Mouse (Mus musculus): ENCODE measurements around the gene Cplx1. TPM values are rescaled to one million over a fixed set of nuclear protein-coding genes. Genes with fewer than 3 reads are reported as not detected.
A peak's percentile ranks its signal among the peaks of the same experiment; 100 is the strongest.

Cplx1 gene
- total RNA-seq (2014; fragmentation: Nextera tagmentation) (not detected in 2 replicates), total RNA-seq (2017) (0.05 and 0.06 TPM in 2 replicates), polyA plus RNA-seq (2012) (not detected in 2 replicates)

DNA sequence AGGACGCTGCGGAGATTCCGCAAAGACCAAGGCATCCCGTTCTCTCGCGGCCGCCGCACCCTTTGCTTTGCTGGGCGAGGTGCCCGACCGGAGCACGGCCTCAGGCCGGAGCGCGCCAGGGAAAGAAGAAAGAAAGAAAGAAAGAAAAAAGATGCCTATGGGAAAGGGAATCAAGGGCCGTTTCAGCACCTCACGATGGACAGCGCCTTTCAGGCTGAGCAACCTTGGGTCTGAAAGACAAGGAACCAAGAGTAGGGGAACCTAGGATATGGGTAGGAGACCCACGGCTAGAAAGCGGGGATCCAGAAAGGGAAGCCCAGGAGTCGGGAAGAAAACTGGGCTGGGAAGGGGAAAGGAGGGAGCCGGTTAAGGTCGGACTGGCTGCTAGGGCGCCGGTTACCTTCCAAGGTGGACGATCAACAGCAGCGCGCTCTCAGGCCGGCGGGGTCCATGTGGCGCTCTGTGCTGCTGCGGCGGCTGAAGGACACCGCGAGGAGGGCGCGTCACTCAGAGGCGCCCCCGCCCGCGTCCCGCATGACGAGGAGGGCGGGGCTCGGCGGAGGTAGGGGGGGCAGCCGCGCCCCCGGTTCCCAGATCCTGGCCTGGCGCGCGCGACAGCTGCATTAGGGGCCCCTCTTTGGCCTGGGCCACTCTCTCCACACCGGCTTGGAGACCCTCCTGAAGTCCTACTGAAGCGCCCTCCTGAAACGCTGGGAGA is at the start of gene Cplx1:
Gene Cplx1, minus strand, starts transcription at position 536 of the 718 bp plus-strand sequence.
- ATAC-seq (ENCODE audit: extremely low read depth, insufficient number of reproducible peaks, low FRiP score, poor library complexity, severe bottlenecking): no peak
- Histone ChIP-seq H3K9me3 (replicated peaks) (no peaks in the 10 kb centered on the region), H3K36me3 (replicated peaks) (no peaks in the 10 kb centered on the region), H3K4me3 (ENCODE audit: low read depth, low read length) (no peak within 1 kb of the TSS), H3K4me1 (ENCODE audit: insufficient read depth, low read depth, low read length) (no peaks in the 10 kb centered on the region), H3K27me3 (ENCODE audit: insufficient read depth, low read length) (peaks cover 25% of the 10 kb centered on the region; the same call in 1 of the 2 replicates)
- TF ChIP-seq POLR2AphosphoS5 (IDR thresholded peaks at IDR 0.05; ENCODE audit: insufficient replicate concordance, low read depth, low read length) (no peak), GATA1 (IDR thresholded peaks at IDR 0.05; ENCODE audit: borderline replicate concordance, low read length) (no peak), CTCF (IDR thresholded peaks at IDR 0.05; ENCODE audit: low read depth, low read length) (no peak), GATA2 (IDR thresholded peaks at IDR 0.05; ENCODE audit: borderline replicate concordance, low read depth, low read length) (no peak), TAL1 (conservative IDR thresholded peaks at IDR 0.05; ENCODE audit: low read depth, low read length) (no peak)
- DNase-seq (ENCODE audit: low spot score): peak; percentile 33

DNA sequence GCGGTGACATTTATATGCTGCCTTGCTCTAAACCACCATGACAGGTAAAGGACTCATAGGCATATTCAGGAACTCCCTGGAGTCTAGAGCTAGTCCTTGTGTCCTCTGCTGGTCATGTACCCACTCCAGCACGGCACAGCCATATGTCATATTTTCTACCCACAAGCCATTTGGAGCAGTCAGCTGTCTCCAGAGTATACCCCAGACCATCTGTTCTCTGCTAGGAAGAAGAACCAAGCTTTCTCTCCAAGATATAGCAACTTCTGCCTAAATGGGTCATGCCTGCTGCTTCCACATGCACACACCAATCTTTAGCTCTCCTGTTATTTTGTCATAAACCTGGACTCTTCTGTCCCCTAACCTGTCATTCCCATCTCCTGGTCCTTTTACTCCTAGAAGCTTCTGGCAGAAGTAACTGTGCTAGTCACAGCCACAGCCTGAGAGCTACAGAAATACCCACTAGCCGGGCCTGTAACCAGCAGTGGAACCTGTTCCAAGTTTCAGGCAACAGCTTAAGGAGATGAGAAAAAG is 31.6 kb upstream of the Cplx1 start:
- Histone ChIP-seq H3K27me3 (ENCODE audit: insufficient read depth, low read length) (no peaks in the 10 kb centered on the region), H3K4me3 (ENCODE audit: low read depth, low read length) (no peak overlapping the region), H3K36me3 (replicated peaks) (peaks cover 92% of the 10 kb centered on the region), H3K9me3 (replicated peaks) (no peaks in the 10 kb centered on the region), H3K4me1 (ENCODE audit: insufficient read depth, low read depth, low read length) (no peaks in the 10 kb centered on the region)
- DNase-seq (ENCODE audit: low spot score): no peak
- ATAC-seq (ENCODE audit: extremely low read depth, insufficient number of reproducible peaks, low FRiP score, poor library complexity, severe bottlenecking): no peak
- TF ChIP-seq CTCF (IDR thresholded peaks at IDR 0.05; ENCODE audit: low read depth, low read length) (no peak), GATA2 (IDR thresholded peaks at IDR 0.05; ENCODE audit: borderline replicate concordance, low read depth, low read length) (no peak), POLR2AphosphoS5 (IDR thresholded peaks at IDR 0.05; ENCODE audit: insufficient replicate concordance, low read depth, low read length) (no peak), GATA1 (IDR thresholded peaks at IDR 0.05; ENCODE audit: borderline replicate concordance, low read length) (no peak), TAL1 (conservative IDR thresholded peaks at IDR 0.05; ENCODE audit: low read depth, low read length) (no peak)

DNA sequence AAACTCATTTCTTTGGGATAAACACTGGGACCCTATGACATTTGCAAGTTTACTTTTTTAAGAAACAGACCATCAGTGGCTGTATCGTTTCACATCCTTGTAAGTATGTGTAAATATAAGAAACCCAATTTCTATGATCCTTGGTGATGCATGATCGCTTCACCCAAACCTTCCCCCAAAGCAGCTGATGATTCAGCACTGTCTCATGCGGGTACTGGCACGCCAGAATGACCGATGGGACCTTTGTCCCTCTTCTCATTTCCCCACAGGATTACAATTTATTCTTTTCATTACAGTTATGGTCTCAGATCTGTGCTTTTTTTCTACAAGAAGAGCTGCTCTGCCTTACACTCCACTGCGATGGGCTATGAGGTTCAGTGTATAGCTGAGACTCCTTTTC is 23.2 kb upstream of the Cplx1 start:
- no peak for TF ChIP-seq GATA2 (IDR thresholded peaks at IDR 0.05; ENCODE audit: borderline replicate concordance, low read depth, low read length)
- no peak for TF ChIP-seq CTCF (IDR thresholded peaks at IDR 0.05; ENCODE audit: low read depth, low read length)
- no peak for TF ChIP-seq TAL1 (conservative IDR thresholded peaks at IDR 0.05; ENCODE audit: low read depth, low read length)
- TF ChIP-seq GATA1 (IDR thresholded peaks at IDR 0.05; ENCODE audit: borderline replicate concordance, low read length): no peak
- no peak for TF ChIP-seq POLR2AphosphoS5 (IDR thresholded peaks at IDR 0.05; ENCODE audit: insufficient replicate concordance, low read depth, low read length)
- no peaks in the 10 kb centered on the region for H3K27me3 ChIP-seq (ENCODE audit: insufficient read depth, low read length)
- H3K36me3 ChIP-seq (replicated peaks): peaks cover 100% of the 10 kb centered on the region
- DNase-seq (ENCODE audit: low spot score) (no peak), ATAC-seq (ENCODE audit: extremely low read depth, insufficient number of reproducible peaks, low FRiP score, poor library complexity, severe bottlenecking) (no peak)
- H3K4me3 ChIP-seq (ENCODE audit: low read depth, low read length): no peak overlapping the region
- H3K4me1 ChIP-seq (ENCODE audit: insufficient read depth, low read depth, low read length): no peaks in the 10 kb centered on the region
- no peaks in the 10 kb centered on the region for H3K9me3 ChIP-seq (replicated peaks)

DNA sequence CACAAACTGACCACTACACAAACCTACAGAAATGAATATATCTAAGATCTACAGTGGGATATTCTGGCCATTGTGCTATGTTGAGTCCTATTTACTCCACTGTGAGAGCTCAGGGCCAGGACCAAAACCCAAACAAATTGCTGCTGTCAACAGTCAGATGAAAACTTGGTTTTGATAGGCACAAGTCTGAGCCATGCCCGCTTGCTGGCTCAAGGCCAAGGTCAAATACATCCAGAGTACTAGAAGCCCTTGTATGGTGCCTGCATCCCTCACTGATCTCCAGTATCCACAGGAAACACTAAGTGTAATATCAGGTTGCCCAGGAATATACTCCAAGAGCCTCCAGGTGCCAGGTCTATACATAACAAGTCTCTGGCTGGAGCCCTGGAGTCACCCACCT is 21.2 kb upstream of the Cplx1 start:
- H3K9me3 ChIP-seq (replicated peaks): no peaks in the 10 kb centered on the region
- no peak for TF ChIP-seq TAL1 (conservative IDR thresholded peaks at IDR 0.05; ENCODE audit: low read depth, low read length)
- DNase-seq (ENCODE audit: low spot score) (no peak), ATAC-seq (ENCODE audit: extremely low read depth, insufficient number of reproducible peaks, low FRiP score, poor library complexity, severe bottlenecking) (no peak)
- H3K36me3 ChIP-seq (replicated peaks): peaks cover 100% of the 10 kb centered on the region
- H3K27me3 ChIP-seq (ENCODE audit: insufficient read depth, low read length): no peaks in the 10 kb centered on the region
- no peak overlapping the region for H3K4me3 ChIP-seq (ENCODE audit: low read depth, low read length)
- H3K4me1 ChIP-seq (ENCODE audit: insufficient read depth, low read depth, low read length): no peaks in the 10 kb centered on the region

DNA sequence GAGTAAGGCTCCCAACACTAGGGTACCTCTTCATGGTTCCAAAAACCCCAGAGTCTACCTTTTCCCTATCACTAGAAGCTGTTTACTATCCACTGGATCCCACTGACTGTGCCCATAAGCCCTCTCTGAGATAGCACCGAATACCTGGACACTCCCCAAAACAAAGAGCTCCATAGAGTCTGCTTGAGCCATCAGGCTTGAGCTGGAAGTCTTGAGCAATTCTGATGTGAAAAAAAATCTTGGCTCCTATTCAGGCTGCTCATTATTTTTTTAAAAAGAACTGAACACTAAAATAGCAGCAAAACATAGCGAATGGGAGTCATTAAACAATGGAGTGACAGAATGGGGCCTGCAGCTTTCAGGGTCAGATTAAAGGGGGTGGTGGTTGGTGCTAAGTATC is 17.3 kb upstream of the Cplx1 start:
- peaks cover 75% of the 10 kb centered on the region for H3K36me3 ChIP-seq (replicated peaks)
- ATAC-seq (ENCODE audit: extremely low read depth, insufficient number of reproducible peaks, low FRiP score, poor library complexity, severe bottlenecking): no peak

DNA sequence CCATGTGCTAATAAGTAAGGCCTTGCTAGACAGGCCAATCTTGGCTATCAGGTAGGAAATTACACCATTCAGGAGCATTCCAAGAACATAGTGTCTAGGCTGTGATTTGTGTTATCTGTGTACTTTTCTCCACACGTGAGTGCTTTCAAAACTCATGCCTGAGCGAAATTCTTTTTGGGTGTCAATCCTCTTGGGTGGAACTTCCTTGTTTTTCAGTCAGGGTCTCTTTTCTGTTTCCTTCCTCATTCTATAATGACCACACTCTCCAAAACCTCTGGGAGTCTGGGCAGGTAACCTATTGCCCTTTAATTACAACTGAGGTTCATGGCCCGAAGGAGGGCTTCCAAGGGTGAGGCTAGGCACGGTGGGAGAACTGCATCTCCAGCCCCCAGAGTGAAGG is 16.7 kb upstream of the Cplx1 start:
- DNase-seq (ENCODE audit: low spot score): no peak
- H3K27me3 ChIP-seq (ENCODE audit: insufficient read depth, low read length): no peaks in the 10 kb centered on the region
- H3K36me3 ChIP-seq (replicated peaks): peaks cover 70% of the 10 kb centered on the region
- H3K4me3 ChIP-seq (ENCODE audit: low read depth, low read length): no peak overlapping the region
- no peak for ATAC-seq (ENCODE audit: extremely low read depth, insufficient number of reproducible peaks, low FRiP score, poor library complexity, severe bottlenecking)
- H3K4me1 ChIP-seq (ENCODE audit: insufficient read depth, low read depth, low read length): no peaks in the 10 kb centered on the region
- no peak for TF ChIP-seq GATA1 (IDR thresholded peaks at IDR 0.05; ENCODE audit: borderline replicate concordance, low read length)
- no peak for TF ChIP-seq CTCF (IDR thresholded peaks at IDR 0.05; ENCODE audit: low read depth, low read length)
- TF ChIP-seq POLR2AphosphoS5 (IDR thresholded peaks at IDR 0.05; ENCODE audit: insufficient replicate concordance, low read depth, low read length): no peak
- TF ChIP-seq TAL1 (conservative IDR thresholded peaks at IDR 0.05; ENCODE audit: low read depth, low read length): no peak
- TF ChIP-seq GATA2 (IDR thresholded peaks at IDR 0.05; ENCODE audit: borderline replicate concordance, low read depth, low read length): no peak
- H3K9me3 ChIP-seq (replicated peaks): no peaks in the 10 kb centered on the region

More for the DNA sequence above, 17.3 kb upstream of the Cplx1 start:
- TF ChIP-seq CTCF (IDR thresholded peaks at IDR 0.05; ENCODE audit: low read depth, low read length): no peak
- TF ChIP-seq TAL1 (conservative IDR thresholded peaks at IDR 0.05; ENCODE audit: low read depth, low read length): no peak
- TF ChIP-seq GATA2 (IDR thresholded peaks at IDR 0.05; ENCODE audit: borderline replicate concordance, low read depth, low read length): no peak
- no peak for TF ChIP-seq GATA1 (IDR thresholded peaks at IDR 0.05; ENCODE audit: borderline replicate concordance, low read length)
- TF ChIP-seq POLR2AphosphoS5 (IDR thresholded peaks at IDR 0.05; ENCODE audit: insufficient replicate concordance, low read depth, low read length): no peak
- no peaks in the 10 kb centered on the region for H3K9me3 ChIP-seq (replicated peaks)
- no peak for DNase-seq (ENCODE audit: low spot score)
- H3K27me3 ChIP-seq (ENCODE audit: insufficient read depth, low read length): no peaks in the 10 kb centered on the region
- no peak overlapping the region for H3K4me3 ChIP-seq (ENCODE audit: low read depth, low read length)
- H3K4me1 ChIP-seq (ENCODE audit: insufficient read depth, low read depth, low read length): no peaks in the 10 kb centered on the region

All from G1E (cell line).